In genomic region chr5:121562436-121562835, GRCm38 (mm10) we compare ENCODE assay signal across 25 mouse cellular contexts. TPM values are rescaled to one million over a fixed set of nuclear protein-coding genes. Genes with fewer than 3 reads are reported as not detected.
"Had no signal": no experiment of that assay in that cellular context is flagged by ENCODE, and none has a peak within 500 bp of the region (broad histone marks: within the 10 kb centered on the region; RNA-seq: fewer than 3 reads in every experiment).

No protein-coding gene starts in this region.

- H3K27me3 ChIP-seq: kidney, embryonic 15.5 days; limb, embryonic 13.5 days; liver, embryonic 15.5 days; midbrain, embryonic 13.5 days; neural tube, embryonic 12.5 days; neural tube, embryonic 15.5 days had no signal

- H3K4me2 ChIP-seq: kidney, embryonic 15.5 days; limb, embryonic 13.5 days; liver, embryonic 12.5 days; liver, embryonic 15.5 days; midbrain, embryonic 13.5 days; neural tube, embryonic 12.5 days; neural tube, embryonic 15.5 days had no signal

- DNase-seq: kidney, adult 11 months; kidney, adult 8-10 months; kidney, postnatal 10 days; kidney, postnatal 36 days; liver; lung, adult 18-20 months; right cerebral cortex, postnatal 4 days; thymus, adult 2 months; thymus, postnatal 25 days had no signal

- H3K4me3 ChIP-seq: kidney, embryonic 15.5 days; limb, embryonic 10.5 days; limb, embryonic 13.5 days; liver, embryonic 12.5 days; liver, embryonic 15.5 days; midbrain, embryonic 10.5 days; midbrain, embryonic 13.5 days; neural tube, embryonic 12.5 days; neural tube, embryonic 15.5 days had no signal

- H3K4me1 ChIP-seq: limb, embryonic 13.5 days; neural tube, embryonic 12.5 days; neural tube, embryonic 15.5 days had no signal

- H3K9ac ChIP-seq: kidney, embryonic 15.5 days; limb, embryonic 13.5 days; liver, embryonic 12.5 days; liver, embryonic 15.5 days; midbrain, embryonic 13.5 days; neural tube, embryonic 12.5 days; neural tube, embryonic 15.5 days had no signal

- H3K36me3 ChIP-seq: midbrain, embryonic 10.5 days; midbrain, embryonic 13.5 days; neural tube, embryonic 12.5 days; neural tube, embryonic 15.5 days had no signal

- H3K27ac ChIP-seq: kidney, embryonic 15.5 days; limb, embryonic 10.5 days; limb, embryonic 13.5 days; liver, embryonic 12.5 days; liver, embryonic 15.5 days; macrophage; midbrain, embryonic 10.5 days; midbrain, embryonic 13.5 days; neural tube, embryonic 12.5 days; neural tube, embryonic 15.5 days; stomach, postnatal 0 days had no signal

- H3K9me3 ChIP-seq: kidney, embryonic 15.5 days; limb, embryonic 10.5 days; limb, embryonic 13.5 days; liver, embryonic 12.5 days; liver, embryonic 15.5 days; midbrain, embryonic 10.5 days; midbrain, embryonic 13.5 days; neural tube, embryonic 12.5 days; neural tube, embryonic 15.5 days had no signal

RNA-seq across cellular contexts. Expression of gene Gm42878, which starts 17.2 kb away (rescaled TPM):
- total RNA-seq: layer of hippocampus, postnatal 14 days; left cerebral cortex, postnatal 25 days; megakaryocyte, adult 5-6 weeks; midbrain, postnatal 0 days had no signal
- polyA plus RNA-seq: kidney, embryonic 15.5 days; limb, embryonic 10.5 days; limb, embryonic 13.5 days; liver, embryonic 12.5 days; liver, embryonic 15.5 days; lung, embryonic 16.5 days; midbrain, embryonic 10.5 days; midbrain, embryonic 13.5 days; midbrain, postnatal 0 days; neural tube, embryonic 12.5 days; neural tube, embryonic 15.5 days; stomach, postnatal 0 days; thymus, adult 2 months had no signal
